Mouse (Mus musculus) hematopoietic stem cell, adult 5-6 weeks (primary cell): ENCODE data around the gene Polr2f. TPM values are rescaled to one million over a fixed set of nuclear protein-coding genes. Genes with fewer than 3 reads are reported as not detected.

Source experiments
- ATAC-seq, 2 experiments: fragments of 125-278 bp in 1 of 2; replicated peaks in 1 of 2; 2 replicates each; pipeline ENCODE4 v1.8.0; 2016 to 2017; ENCODE audit warnings: inconsistent platforms in 2 of 2, mild to moderate bottlenecking in 2 of 2, moderate number of reproducible peaks in 2 of 2, low read depth in 1 of 2, moderate TSS enrichment in 1 of 2; ENCODE audit not compliant: low FRiP score in 2 of 2, poor library complexity in 2 of 2, severe bottlenecking in 2 of 2, insufficient read depth in 1 of 2, low TSS enrichment in 1 of 2
- total RNA-seq: library from RNA; stranded (forward); fragments of 172-1452, 232-1000 nt; gene quantifications from 2 replicates; pipeline ENCODE4 v1.2.3, GENCODE M21; 2017

Polr2f gene
- total RNA-seq, 1 experiment from 2014 or later = 42.5 TPM

GRCm38 (mm10) chr15:79192450-79192849 lies 51.6 kb downstream of the Polr2f start:
- ATAC-seq = no peak

GRCm38 (mm10) chr15:79192885-79193845 lies 52.4 kb downstream of the Polr2f start:
- no peak for ATAC-seq

- peak; percentile 22; a peak in 3 of 4 replicates for ATAC-seq
Measured at GRCm38 (mm10) chr15:79194048-79194447, 53.2 kb downstream of the Polr2f start.

GRCm38 (mm10) chr15:79194946-79195345 lies 54.1 kb downstream of the Polr2f start:
- ATAC-seq = no peak

GRCm38 (mm10) chr15:79195492-79195891 lies 54.7 kb downstream of the Polr2f start:
- ATAC-seq = no peak

GRCm38 (mm10) chr15:79199390-79199976 lies 58.7 kb downstream of the Polr2f start:
- no peak for ATAC-seq

Other genes starting within 250 kb of the Polr2f start
- gene Gm49510, start 241.3 kb upstream of the Polr2f start, total RNA-seq = 1.7 TPM in 1 of 2 replicates, not detected in the other
- gene Sh3bp1, start 241.2 kb upstream of the Polr2f start, total RNA-seq = 19.9 and 27.4 TPM in 2 replicates
- gene Pdxp, start 227.1 kb upstream of the Polr2f start, total RNA-seq = 7.7 and 8.4 TPM in 2 replicates
- gene Lgals1, start 214.3 kb upstream of the Polr2f start, total RNA-seq = 77.1 and 108 TPM in 2 replicates
- gene Nol12, start 206.1 kb upstream of the Polr2f start, total RNA-seq = 23.7 and 37.5 TPM in 2 replicates
- gene Triobp, start 193.3 kb upstream of the Polr2f start, total RNA-seq = 28.3 and 39.2 TPM in 2 replicates
- 75.7 and 76.0 TPM in 2 replicates for gene H1f0, start 112.6 kb upstream of the Polr2f start, total RNA-seq
- gene Galr3, start 99.1 kb upstream of the Polr2f start, total RNA-seq = 1.5 and 1.7 TPM in 2 replicates
- 15.1 and 15.6 TPM in 2 replicates for gene Ankrd54, start 78.1 kb upstream of the Polr2f start, total RNA-seq
- 204 and 224 TPM in 2 replicates for gene Eif3l, start 65.8 kb upstream of the Polr2f start, total RNA-seq
- gene Micall1, start 32.1 kb upstream of the Polr2f start, total RNA-seq = 3.4 and 6.7 TPM in 2 replicates
- gene 1700088E04Rik, start 244 bp downstream of the Polr2f start, total RNA-seq = 0.84 and 1.9 TPM in 2 replicates
- not detected in 2 replicates for gene Sox10, start 24.2 kb downstream of the Polr2f start, total RNA-seq
- gene Pick1, start 88.2 kb downstream of the Polr2f start, total RNA-seq = 13.0 and 21.2 TPM in 2 replicates
- not detected in 2 replicates for gene Gm49486, start 88.4 kb downstream of the Polr2f start, total RNA-seq
- not detected in 2 replicates for gene Slc16a8, start 113.8 kb downstream of the Polr2f start, total RNA-seq
- 0.13 and 0.79 TPM in 2 replicates for gene Baiap2l2, start 144.5 kb downstream of the Polr2f start, total RNA-seq
- 7.4 and 10.2 TPM in 2 replicates for gene Pla2g6, start 187.4 kb downstream of the Polr2f start, total RNA-seq
- gene Maff, start 205.6 kb downstream of the Polr2f start, total RNA-seq = 12.3 and 31.4 TPM in 2 replicates